Mouse (Mus musculus) lung, postnatal 0 days (tissue): ENCODE measurements around the gene Fat3. TPM values are rescaled to one million over a fixed set of nuclear protein-coding genes. Genes with fewer than 3 reads are reported as not detected.

Source experiments
- ATAC-seq: fragments of 200-750 bp; cut with Nextera tagmentation; 2 replicates; pipeline ENCODE4 v1.8.0; 2017; ENCODE audit warnings: moderate library complexity
- DNase-seq: peaks from one replicate; pipeline ENCODE4 v3.0.0-alpha.2; 2016; ENCODE audit warnings: low spot score
- H3K27ac ChIP-seq: fragments of 300-500 bp; sonication (generic); 2 replicates; pipeline ENCODE4 v1.5.1; 2014; ENCODE audit warnings: antibody characterized with exemption, mild to moderate bottlenecking, low read length, mixed read lengths
- H3K27me3 ChIP-seq: fragments of 300-500 bp; sonication (generic); replicated peaks from 2 replicates; pipeline ENCODE4 v1.6.1; 2014; ENCODE audit warnings: low read length, mixed read lengths; ENCODE audit not compliant: insufficient read depth
- H3K36me3 ChIP-seq: fragments of 300-500 bp; sonication (generic); 2 replicates; pipeline ENCODE4 v1.6.1; 2014; ENCODE audit warnings: low read length, mixed read lengths; ENCODE audit not compliant: insufficient read depth
- H3K4me1 ChIP-seq: fragments of 300-500 bp; sonication (generic); 2 replicates; pipeline ENCODE4 v1.6.1; 2014; ENCODE audit warnings: antibody characterized with exemption, low read depth, low read length, mixed read lengths; ENCODE audit not compliant: insufficient read depth
- H3K4me2 ChIP-seq: fragments of 300-500 bp; sonication (generic); replicated peaks from 2 replicates; pipeline ENCODE4 v1.6.1; 2014; ENCODE audit warnings: low read depth, mild to moderate bottlenecking, low read length, moderate library complexity, mixed read lengths
- H3K4me3 ChIP-seq: fragments of 300-500 bp; sonication (generic); 2 replicates; pipeline ENCODE4 v1.5.1; 2014; ENCODE audit warnings: low read depth, low read length
- H3K9ac ChIP-seq: fragments of 300-500 bp; sonication (generic); replicated peaks from 2 replicates; pipeline ENCODE4 v1.6.1; 2014; ENCODE audit warnings: low read depth, mild to moderate bottlenecking
- H3K9me3 ChIP-seq: fragments of 300-500 bp; sonication (generic); 2 replicates; pipeline ENCODE4 v1.6.1; 2016; ENCODE audit warnings: low read length, mixed read lengths
- CTCF ChIP-seq: IDR thresholded peaks from 2 replicates; pipeline ENCODE4 v1.5.1; 2016; ENCODE audit warnings: antibody characterized with exemption, mild to moderate bottlenecking
- EP300 ChIP-seq: IDR thresholded peaks from 2 replicates; pipeline ENCODE4 v1.6.1; 2016; ENCODE audit warnings: antibody characterized with exemption, mild to moderate bottlenecking, control low read depth
- WGBS: fragments of 180-500 bp; shearing (Covaris S2); extraction: QIAGEN DNeasy Blood & Tissue Kit; methylation state at CpG from one replicate; pipeline ENCODE4 v1.1.7; 2014; 5-methylcytosine and 5-hydroxymethylcytosine counted together
- polyA plus RNA-seq: library from polyadenylated mRNA; unstranded; fragments of >200 nt; fragmentation: Nextera tagmentation; extraction: Ambion mirVana; gene quantifications from 2 replicates; pipeline ENCODE4 v1.2.1, GENCODE M21; 2015

Gene Fat3
- polyA plus RNA-seq, 1 experiment from 2014 or later = 0.78 TPM

- Histone ChIP-seq H3K4me1 (peaks cover 6% of the 10 kb centered on the region; the same call in 1 of the 2 replicates), H3K4me2 (peak overlapping the region; percentile 68), H3K36me3 (no peaks in the 10 kb centered on the region), H3K9ac (no peak overlapping the region), H3K4me3 (peak overlapping the region; percentile 38), H3K27ac (no peak overlapping the region), H3K27me3 (peaks cover 23% of the 10 kb centered on the region), H3K9me3 (no peaks in the 10 kb centered on the region)
- no peak for TF ChIP-seq EP300
- peak; percentile 36 for TF ChIP-seq CTCF
- WGBS = under 1% methylated on average over 37 of the region's 52 CpGs
- DNase-seq (peak; percentile 40), ATAC-seq (peak; percentile 70)
Observed at GRCm38 (mm10) chr9:16501990-16502672, 1.0 kb upstream of the Fat3 start.

DNA sequence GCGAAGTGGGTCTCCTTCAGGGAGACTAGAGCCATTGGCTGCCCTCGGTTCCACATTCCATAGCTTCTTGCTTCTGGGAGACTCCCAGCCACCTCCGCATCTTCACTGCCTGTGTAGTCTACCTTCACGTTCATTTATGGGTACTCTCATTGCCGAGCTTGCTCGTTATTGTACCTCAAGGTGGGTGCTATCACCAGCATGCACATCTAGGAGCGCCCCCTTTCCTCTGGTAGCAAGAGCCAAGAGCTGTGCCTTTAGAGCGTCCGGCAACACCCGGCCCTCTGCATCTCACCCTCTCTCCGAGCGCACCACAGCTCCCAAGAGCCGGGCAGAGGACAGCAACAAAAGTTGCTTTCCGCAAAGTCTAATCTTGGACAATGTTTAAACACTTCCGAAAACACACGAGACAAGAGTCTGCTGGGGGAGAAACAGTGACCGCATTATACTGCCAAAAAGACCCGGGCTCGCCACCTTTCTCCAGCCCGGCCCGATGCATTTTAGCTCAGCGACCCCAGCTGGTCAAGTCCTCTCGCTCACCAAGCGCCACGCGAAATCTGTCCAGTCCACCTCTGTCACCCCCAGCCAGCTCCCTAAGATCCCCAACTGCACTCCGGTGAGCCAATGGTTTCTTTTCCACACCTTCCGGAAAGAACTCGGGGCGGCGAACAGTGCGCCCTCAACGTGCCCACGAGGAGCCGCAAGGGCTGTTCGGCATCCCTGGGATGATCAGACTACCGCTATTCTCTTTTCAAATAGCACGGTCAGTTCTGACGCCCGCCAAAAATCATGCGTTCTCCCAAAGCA lies 501 bp downstream of the Fat3 start:
- Histone ChIP-seq H3K4me3 (peak overlapping the region; percentile 38), H3K9ac (no peak overlapping the region), H3K9me3 (no peaks in the 10 kb centered on the region), H3K27me3 (peaks cover 23% of the 10 kb centered on the region), H3K36me3 (no peaks in the 10 kb centered on the region), H3K4me1 (peaks cover 6% of the 10 kb centered on the region; the same call in 1 of the 2 replicates), H3K27ac (no peak overlapping the region), H3K4me2 (peak overlapping the region; percentile 68)
- TF ChIP-seq CTCF (peak; percentile 9; the same call in 1 of the 2 replicates), EP300 (no peak)
- 0 out of 2 replicates have a peak, but pooled peaks have one; percentile 32 for ATAC-seq
- DNase-seq = peak; percentile 10
- WGBS = under 1% methylated on average over 41 of the region's 41 CpGs

DNA sequence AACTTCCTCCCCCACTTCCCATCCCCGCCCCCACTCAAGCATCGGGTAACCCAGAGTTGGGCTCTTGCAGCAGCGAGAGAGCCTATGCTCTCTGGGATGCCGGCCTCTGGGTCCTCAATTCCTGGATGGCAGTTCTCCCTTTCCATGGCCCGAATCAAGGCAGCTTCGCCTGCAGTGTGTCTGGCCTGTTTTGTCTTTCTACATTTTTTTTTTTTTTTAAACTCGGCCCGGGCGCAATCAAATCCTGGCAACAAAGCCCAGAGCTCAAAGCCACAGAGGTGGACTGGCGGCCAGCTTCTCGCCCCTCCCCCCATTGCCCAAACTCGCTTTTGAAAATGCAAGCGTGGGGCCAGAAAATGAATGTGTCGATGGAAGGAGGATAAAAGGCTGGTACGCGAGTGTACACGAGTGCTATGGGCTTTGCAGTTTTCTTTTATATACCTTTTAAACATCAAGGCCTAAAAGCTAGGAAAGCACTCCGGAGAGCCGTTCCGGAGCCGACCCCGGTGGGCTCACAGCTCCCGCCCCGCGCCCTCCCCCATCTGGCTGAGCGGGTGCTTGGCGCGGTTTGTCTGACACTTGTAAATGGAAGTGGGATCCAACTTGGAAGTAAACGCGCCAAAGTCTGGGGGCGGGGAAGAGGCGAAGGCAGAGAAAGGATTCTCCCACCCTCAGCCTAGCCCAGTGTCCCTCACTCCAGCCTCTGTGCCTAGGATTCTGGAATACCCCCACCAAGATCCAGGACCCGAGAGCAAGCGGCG lies 1.3 kb downstream of the Fat3 start:
- Histone ChIP-seq H3K9me3 (no peaks in the 10 kb centered on the region), H3K36me3 (no peaks in the 10 kb centered on the region)

DNA sequence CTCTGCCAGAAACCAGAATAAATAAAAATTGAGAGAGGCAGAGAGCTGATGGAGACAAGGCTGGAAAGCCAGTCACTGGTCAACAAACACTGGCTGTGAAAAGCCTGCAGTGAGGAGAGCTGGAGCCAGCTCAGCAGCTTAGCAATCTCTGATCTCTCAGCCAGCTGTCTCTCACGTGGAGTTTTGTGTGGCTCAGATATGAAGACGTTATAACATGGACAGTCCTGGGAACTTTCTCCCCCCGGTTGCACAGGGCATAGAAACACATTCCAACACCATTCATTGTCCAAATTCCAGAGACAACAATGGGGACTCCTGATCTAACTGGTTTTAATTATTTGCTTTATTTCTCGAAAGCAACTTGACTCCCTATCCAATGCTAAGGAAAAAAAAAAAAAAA lies 2.2 kb downstream of the Fat3 start:
- 7% methylated on average over 4 of the region's 4 CpGs for WGBS
- DNase-seq = no peak
- no peak for ATAC-seq

More for the DNA sequence above, 1.3 kb downstream of the Fat3 start:
- Histone ChIP-seq H3K4me1 (peaks cover 6% of the 10 kb centered on the region; the same call in 1 of the 2 replicates), H3K4me2 (peak overlapping the region; percentile 68), H3K9ac (no peak overlapping the region), H3K27me3 (peaks cover 23% of the 10 kb centered on the region), H3K4me3 (peak overlapping the region; percentile 38), H3K27ac (no peak overlapping the region)
- ATAC-seq (no peak), DNase-seq (peak; percentile 12)
- WGBS = 1% methylated on average over 35 of the region's 35 CpGs
- TF ChIP-seq CTCF = no peak
- TF ChIP-seq EP300 = no peak

GRCm38 (mm10) chr9:16497361-16497760 lies 3.7 kb downstream of the Fat3 start:
- no peak overlapping the region for H3K27ac ChIP-seq
- WGBS = 95% methylated on average over 1 of the region's 1 CpGs
- no peaks in the 10 kb centered on the region for H3K36me3 ChIP-seq
- no peak overlapping the region for H3K4me3 ChIP-seq
- no peaks in the 10 kb centered on the region for H3K9me3 ChIP-seq
- peaks cover 6% of the 10 kb centered on the region; the same call in 1 of the 2 replicates for H3K4me1 ChIP-seq
- H3K9ac ChIP-seq = no peak overlapping the region
- ATAC-seq = no peak
- TF ChIP-seq CTCF = no peak
- TF ChIP-seq EP300 = no peak
- H3K4me2 ChIP-seq = no peak overlapping the region
- H3K27me3 ChIP-seq = peaks cover 19% of the 10 kb centered on the region
- DNase-seq = no peak

More for the DNA sequence above, 2.2 kb downstream of the Fat3 start:
- TF ChIP-seq EP300 (no peak), CTCF (no peak)
- no peak overlapping the region for H3K9ac ChIP-seq
- no peaks in the 10 kb centered on the region for H3K36me3 ChIP-seq
- H3K4me1 ChIP-seq = peaks cover 6% of the 10 kb centered on the region; the same call in 1 of the 2 replicates
- no peak overlapping the region for H3K27ac ChIP-seq
- no peak overlapping the region for H3K4me3 ChIP-seq
- H3K4me2 ChIP-seq = no peak overlapping the region
- H3K9me3 ChIP-seq = no peaks in the 10 kb centered on the region
- peaks cover 23% of the 10 kb centered on the region for H3K27me3 ChIP-seq
